Mouse (Mus musculus) c-Kit-positive CD71-positive TER-119-negative erythroid progenitor cells, embryonic 14.5 days (primary cell): ENCODE data around the gene Selenov.

Experiments
- DNase-seq: peaks from one replicate; pipeline ENCODE4 v3.0.0-alpha.2; 2013; ENCODE audit warnings: low read depth

The Selenov gene

DNA sequence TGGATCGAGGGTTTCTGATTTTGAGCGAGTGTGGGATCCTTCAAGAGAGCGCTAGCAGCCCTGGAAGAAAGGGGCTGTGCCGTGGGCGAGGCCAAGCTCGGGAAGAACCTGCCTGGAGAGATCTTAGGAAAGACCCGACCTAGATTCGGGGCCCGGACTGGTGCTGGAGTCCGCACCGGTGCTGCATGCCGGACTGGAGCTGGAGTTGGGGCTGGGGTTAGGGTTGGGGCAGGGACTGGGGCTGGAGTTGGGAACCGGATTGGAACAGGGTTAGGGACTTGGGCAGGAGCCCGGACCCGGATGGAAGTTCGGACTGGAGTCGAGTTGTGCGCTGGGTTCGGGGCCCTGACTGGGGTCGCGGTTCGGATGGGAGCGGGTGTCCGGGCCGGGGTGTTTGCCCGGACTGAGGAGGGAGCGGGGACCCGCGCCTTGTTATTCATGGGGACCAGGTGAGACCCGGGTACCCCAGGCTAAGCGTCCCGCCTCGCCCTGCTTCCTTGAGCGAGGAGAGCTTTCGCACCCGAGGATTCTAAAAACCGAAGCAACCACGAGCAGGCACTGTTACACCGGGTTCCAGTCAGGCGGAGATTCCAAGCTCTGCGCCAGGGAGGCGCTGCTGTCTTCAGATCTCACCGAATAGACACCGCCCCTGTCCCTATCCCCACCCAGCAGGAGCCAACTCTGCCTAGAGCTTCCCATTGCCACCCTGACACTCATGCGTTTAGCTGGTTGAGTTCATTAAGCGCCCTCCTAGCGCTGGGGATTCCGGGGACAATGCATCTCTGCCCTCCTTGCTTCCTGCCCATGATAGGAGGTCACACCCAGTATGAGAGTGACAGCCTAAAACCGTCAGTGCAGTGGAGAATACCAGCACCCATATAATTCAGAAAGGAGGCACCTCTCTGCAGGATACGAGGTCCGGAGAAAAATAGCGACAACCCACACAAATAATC, at the start of gene Selenov:
Gene Selenov, minus strand, starts transcription at position 549 of the 953 bp plus-strand sequence.
- no peak for DNase-seq

DNA sequence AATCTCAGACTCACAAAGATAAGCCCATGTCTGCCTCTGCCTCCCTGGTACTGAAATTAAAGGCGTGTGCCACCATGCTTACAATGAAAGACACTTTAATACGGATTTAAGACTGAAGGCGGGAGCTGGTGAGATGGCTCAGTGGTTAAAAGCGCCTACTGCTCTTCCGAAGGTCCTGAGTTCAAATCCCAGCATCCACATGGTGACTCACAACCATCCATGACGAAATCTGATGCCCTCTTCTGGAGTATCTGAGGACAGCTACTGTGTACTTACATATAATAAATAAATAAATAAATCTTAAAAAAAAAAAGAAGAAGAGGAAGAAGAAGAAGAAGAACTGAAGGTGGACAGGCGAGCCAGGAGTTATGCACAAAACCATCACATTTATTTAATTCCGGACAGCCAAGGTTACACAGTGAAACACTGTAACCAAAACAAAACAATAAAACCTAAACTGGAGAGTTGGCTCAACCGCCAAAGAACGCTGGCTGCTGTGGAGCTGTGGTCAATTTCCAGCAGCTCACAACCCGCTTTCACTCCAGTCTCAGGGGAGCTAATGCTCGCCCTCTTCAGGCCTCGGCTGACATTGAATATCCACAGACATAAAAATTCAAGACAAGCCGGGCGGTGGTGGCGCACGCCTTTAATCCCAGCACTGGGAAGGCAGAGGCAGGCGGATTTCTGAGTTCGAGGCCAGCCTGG, 48.4 kb upstream of the Selenov start:
- DNase-seq: peak; percentile 52

GRCm38 (mm10) chr7:28338108-28338998, 47.4 kb upstream of the Selenov start, which contains the start of gene Supt5:
Supt5 (minus strand) TSS chr7:28338746.
- peak; percentile 99 for DNase-seq

- DNase-seq: no peak
These were observed 44.5 kb upstream of the Selenov start for GRCm38 (mm10) chr7:28335471-28335870.

DNA sequence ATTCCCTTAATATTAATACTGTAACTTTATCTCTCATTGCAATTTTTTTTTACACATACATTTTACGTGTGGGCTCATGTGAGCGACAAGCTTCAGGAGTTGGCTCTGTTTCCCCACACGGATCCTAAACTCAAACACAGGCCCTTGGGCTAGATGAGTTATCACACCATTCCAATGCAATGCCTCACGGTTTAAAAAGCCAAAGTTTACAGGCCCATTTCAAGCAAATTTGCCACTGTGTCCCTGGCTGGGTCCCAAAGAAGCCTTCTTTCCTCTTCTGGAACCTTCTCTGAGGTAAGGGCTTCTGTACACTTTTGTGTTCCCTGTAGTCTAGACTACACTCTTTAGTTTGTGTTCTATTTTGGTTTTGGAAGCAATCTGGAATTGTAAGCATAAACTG, 43.5 kb upstream of the Selenov start:
- DNase-seq: no peak

DNA sequence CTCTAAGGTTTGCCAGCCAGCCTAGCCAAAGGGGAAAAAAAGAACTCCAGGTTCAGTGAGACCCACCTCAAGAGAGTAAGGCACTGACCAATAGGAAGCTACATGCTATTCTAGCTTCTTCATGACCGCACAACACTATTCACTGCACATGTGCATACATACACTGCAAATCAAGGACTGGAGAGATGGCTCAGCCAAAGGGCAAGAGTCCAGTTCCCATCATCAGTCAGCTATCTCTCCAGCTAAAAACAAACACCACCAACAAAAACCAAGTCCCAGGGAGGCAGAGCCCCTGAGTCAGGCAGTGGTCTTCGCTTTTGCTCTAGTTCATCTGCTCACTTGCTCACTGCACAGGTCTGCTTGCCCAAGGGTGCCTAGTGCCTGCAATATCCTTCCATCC, 37.3 kb upstream of the Selenov start:
- no peak for DNase-seq

DNA sequence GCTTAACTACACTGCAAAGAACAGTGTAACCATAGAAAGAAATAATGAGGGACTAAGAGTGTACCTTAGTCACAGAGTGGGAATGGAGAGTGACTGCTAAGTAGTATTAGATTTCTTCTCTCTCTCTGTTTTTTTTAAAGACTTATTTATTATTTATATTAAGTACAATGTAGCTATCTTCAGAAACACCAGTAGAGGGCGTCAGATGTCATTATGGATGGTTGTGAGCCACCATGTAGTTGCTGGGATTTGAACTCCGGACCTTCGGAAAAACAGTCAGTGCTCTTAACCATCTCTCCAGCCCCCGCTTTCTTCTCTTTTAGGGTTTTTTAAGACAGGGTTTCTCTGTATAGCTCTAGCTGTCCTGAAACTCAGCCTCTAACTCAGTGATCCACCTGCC, 35.5 kb upstream of the Selenov start:
- no peak for DNase-seq

- DNase-seq: no peak
These were observed 34.3 kb upstream of the Selenov start for GRCm38 (mm10) chr7:28325293-28325692.

GRCm38 (mm10) chr7:28321974-28322720, 31.2 kb upstream of the Selenov start:
- DNase-seq: no peak

- no peak for DNase-seq
These were observed 27.7 kb upstream of the Selenov start for GRCm38 (mm10) chr7:28318714-28319113.

- DNase-seq: no peak
These were observed 27.1 kb upstream of the Selenov start for GRCm38 (mm10) chr7:28318036-28318435.

DNA sequence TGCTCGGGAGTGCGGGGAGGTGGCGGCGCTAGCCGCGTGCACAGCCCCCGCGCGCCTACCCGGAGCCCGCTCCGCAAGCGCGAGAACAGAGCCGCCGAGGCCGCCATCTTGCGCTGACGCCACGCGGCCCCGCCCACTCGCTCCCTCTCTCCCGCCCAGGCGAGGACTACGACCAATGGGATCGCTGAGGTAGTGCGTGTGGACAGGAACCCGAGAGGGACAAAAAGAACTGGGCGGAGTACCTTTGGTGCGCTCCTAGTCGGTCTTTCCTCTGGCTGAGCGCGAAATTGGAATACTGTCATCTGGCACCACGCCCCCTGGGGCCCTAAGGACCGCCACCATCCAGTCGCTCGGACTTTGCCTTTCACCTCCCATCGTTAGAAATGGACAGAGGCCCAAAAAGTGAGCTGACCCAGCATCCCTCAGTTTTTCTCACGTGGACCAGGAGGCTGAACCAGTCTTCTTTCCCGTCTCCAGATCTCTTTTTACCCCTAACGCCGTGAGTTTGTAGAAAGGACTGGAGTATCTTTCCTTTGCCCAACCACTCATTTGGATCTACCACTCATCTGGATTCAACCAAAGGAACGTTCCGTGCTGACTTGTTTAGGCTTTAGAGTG, 21.0 kb upstream of the Selenov start, which contains the start of gene Timm50:
Gene Timm50, minus strand, starts transcription at position 147 of the 618 bp plus-strand sequence.
- peak; percentile 95 for DNase-seq

DNA sequence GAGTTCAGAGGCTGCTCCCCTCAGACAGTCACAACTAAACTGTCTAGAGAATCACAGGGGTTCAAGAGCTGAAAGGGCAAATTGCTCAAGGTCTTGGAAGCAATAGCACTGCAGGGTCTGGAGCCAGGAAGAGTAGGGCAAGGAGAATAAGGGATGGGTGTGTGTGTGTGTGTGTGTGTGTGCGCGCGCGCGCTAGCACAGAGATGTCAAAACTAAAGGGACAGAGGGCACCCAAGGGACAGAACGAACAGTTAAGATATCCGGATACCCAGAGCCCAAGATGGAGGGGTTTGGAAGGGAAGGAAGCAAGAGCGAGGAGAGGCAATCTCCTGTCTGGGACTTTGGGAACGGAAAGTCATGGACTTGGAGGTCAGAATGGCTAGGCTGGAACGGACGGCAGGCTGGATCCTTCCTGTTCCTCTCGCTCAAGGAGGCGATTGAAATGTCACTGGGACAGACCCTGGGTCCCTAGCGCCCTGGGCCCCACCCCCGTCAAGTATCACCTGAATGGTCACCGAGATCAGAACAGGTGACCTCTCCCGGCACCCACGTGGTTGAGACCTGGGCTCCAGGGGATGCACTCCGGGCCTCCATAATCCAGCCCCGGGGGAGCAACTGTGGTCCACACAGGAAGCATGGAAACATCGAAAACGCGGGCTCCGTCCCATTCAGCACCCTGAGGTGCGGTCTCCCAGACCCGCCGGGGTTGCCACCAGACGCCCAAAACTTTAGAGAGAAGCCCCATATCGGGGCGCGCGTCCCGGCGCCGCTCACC, 20.4 kb upstream of the Selenov start:
- DNase-seq: peak; percentile 23

DNA sequence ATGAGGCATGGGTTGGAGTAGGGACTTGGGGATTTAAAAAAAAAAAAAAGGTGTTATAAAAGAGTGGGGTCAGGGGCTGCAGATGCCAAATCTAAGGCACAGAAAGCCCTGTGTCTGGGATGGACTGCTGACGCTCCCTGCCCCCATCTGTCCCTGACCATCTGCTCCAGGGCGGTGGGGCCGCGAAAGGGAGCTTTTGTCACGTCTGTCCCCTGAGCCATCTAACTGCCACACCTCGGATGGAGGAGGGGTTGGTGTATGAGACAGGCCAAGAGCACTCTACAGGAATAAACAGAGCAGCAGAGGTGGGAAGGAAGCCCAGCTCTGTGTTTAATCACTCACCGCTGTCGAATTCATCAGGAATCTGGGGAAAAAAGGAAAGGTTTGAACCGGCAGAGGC, 18.8 kb upstream of the Selenov start:
- no peak for DNase-seq

GRCm38 (mm10) chr7:28306216-28306615, 15.2 kb upstream of the Selenov start:
- DNase-seq: no peak

DNA sequence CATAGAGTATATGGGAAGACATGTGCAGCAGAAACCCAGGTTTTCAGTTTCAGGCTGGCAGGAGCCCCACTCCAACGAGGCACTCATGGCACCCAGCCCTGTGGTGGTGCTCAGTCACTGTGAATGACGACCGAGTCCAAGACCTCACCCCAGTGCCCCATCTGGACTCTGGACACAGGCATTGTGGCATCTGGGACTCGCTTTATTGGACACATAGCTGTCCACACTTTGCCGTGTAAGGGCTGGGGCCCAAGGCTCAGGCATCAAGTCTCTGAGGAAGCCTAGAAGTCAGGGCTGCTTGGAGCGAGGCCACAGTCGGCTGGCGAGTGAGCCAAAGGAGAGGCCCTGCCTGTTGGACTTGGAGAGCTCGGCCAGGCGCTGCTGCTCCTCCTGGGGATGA, 14.7 kb upstream of the Selenov start:
- DNase-seq: no peak

GRCm38 (mm10) chr7:28301616-28302433, 10.8 kb upstream of the Selenov start, which contains the start of gene Dll3:
Dll3 (minus strand) TSS chr7:28302238.
- no peak for DNase-seq

DNA sequence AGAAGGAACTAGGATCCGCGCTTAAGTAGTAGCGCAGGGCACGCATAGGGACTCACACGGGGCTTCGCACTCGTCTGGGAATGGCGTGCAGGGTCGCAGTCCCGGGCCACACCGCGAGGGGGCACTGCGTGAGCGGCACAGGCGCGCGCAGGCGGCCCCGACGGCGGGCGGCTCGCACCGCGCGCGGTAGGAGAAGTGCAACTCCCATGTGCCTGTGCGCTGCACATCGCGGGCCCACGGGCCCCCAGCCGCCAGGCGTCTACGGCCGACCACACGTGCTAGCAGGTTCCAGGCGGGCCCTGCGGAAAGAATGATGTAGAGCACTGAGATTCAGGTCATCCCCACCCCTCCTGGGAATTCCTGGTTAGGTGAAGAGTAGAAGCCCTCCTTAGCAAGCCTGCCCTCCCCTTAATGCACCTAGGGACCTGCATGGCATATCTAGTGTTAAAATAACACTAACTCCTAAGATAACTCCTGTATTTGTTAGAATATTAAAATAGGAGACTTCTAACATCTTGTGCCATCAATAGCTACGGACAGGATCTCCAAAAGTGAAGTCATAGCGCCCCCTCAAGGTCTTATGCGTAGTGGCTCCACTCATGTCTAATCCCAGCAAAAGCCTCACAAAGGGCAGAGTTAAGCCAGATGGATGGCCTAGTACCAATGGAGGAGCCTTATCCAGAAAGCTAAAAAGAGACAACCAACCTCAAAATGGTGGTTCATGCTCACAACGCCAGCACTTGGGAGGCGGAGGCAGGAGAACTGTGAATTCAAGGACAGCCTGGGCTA, 8.0 kb upstream of the Selenov start:
- peak; percentile 68 for DNase-seq
